Mouse (Mus musculus) mouse trophoblast stem cell (cell line): ENCODE measurements around the gene Ebf3.

Experiments used
- in situ Hi-C, 2 experiments: fragments of 300-500 bp; cut with MseI, MboI; formaldehyde crosslinking; loops; 2 replicates in 1 of 2; 3 replicates in 1 of 2; pipeline ENCODE4 v1.15.1; 2025

The Ebf3 gene

DNA sequence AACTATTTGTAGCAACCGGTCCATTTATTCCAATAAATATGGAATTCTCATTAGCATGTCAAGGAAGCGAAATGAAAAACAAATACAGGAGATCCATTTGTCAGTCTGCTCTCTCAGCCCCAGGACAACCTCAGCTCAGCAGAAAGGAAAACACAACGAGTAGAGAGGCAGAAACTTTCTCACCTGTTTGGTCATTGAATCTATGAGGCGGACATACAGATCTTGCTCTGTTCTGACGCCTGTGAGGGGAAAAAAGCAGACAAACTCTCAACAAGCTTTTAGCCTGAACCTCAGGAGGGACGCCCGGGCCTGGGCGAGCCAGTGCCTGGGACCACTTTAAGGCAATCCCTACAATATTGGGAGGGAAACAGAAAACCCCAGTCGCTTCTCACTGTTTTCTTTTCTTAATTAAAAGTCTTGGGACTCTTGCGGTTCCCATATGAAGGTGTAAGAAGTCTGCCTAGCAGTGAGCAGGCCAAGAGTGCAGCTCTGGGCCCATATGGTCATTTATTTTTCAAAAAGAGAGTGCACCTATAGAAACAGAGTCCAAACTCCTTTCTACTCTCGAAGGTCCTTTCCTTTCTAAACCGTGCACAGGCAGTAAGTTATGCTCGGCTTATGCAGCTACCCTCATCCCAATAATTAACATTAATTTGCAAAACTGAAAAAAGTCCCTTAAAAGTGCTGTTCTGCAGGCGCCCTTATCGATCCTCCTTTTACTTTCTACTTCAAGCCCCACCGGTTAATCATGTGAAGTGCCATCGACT, 1.9 kb downstream of the Ebf3 start:
- in situ Hi-C loops: no loop called here

GRCm38 (mm10) chr7:137311341-137312110, 2.7 kb downstream of the Ebf3 start:
- in situ Hi-C loops: no loop called here

DNA sequence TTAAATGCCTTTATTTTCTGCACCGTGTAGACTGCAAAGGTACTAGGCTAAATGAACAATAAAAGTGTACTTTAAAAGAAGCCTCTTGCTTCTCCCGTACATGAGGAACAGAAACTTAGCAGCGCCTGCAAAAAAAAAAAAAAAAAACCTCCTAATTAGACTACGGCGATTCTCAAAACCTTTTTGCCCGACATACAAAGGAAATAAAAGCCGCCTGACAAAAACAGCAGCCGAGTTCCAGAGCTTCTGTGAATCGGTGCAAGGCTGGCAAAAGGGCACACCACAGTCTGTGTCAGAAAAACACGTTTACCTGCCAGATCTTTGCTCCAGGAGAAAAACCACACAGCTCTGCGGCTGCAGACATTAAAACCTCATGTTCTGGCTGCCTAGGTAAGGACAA, 3.4 kb downstream of the Ebf3 start:
- in situ Hi-C loops: no loop called here

GRCm38 (mm10) chr7:137310091-137310761, 4.0 kb downstream of the Ebf3 start:
- in situ Hi-C loops: no loop called here

GRCm38 (mm10) chr7:137309071-137310066, 4.9 kb downstream of the Ebf3 start:
- in situ Hi-C loops: no loop called here

GRCm38 (mm10) chr7:137308061-137309060, 5.9 kb downstream of the Ebf3 start:
- in situ Hi-C loops: no loop called here

DNA sequence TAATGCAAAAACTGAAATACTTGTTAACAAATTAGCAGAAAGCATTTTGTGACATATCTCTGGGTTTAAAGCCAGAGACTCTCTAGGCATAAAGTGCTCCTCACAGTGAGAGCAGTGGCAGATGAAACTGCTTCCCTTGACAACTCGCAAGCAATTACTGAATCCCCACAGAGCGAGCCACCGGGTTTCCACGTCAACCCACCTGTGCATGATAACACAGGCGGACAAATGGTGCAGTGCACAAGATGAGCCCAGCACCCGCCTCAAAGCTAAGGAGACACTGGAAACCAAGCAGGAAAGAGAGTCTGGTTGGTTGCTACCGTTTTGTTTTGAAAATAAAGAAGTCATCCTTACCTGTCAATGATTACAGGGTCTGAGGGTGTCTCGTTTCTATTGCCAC, 7.1 kb downstream of the Ebf3 start:
- in situ Hi-C loops: no loop called here

DNA sequence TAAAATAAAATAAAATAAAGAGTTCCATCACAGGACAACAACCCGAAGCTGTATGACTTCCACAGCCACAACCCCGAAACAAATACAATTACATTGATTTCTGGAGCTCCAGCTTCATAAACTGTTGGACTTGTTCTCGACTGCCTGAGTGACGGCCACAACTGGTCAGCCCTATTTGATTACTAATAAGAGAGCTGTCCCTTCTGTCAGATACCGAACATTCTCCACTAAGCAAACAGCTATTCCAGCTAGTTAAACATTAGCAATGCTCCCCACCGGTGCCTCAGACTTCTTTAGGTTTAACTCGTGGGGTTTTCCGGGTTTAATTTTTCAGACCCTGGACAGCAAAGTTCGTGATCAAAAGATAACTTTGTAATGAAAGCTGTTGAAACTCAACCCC, 8.1 kb downstream of the Ebf3 start:
- in situ Hi-C loops: no loop called here

DNA sequence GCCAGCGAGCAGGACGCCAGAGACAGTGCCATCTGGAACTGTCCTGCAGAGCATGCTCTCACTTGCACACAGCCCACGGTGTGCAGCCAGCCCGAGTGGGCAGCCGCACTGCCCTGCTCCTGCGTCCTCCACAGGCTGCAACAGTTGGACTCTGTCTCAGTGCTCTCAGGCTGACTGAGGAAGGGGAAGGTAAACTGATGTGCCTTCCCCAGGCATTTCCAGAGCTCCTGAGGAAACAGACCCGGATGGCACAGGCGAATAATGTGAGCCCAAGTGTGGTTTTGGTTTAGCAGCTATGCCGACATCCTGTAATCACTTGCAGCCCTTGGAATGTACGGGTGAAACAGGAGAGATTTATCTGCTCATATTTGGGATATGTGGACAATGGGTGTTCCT, 10.5 kb downstream of the Ebf3 start:
- in situ Hi-C loops: no loop called here

DNA sequence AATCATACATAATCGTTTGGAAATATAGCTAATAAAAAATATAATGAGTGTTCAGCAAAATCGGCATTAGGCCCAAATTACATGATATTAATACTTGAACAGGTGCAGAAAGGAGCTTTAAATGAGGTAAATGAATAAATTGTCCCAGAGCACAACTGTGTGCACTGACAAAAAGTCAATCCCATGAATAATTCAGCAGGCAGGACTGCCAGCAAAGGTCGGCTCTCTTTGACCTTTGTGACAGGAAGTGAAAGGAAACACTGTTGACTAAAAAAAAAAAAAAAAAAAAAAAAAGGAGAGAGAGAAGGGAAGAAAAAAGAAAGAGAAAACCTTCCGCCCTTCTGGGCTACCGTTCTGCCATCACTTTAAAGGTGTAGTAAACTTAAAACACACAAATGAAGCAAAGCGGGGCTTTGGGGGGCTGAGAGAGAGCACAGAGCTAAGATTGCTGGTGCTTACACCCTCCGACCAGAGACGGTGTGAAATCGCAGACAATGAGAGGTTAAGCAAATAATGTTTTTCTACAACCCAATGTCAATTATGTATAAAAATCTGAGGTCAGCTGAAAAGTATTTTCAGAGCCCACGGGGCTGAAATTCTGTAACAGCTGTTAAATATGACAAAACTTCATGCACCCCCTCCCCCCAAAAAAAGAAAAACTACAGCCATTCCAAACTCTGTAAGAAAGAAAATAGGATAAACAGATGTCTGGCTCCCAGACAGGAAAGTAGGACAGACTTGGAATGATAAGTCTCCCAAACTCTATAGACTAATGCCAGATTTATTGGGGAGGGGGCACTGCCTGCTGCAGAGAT, 11.1 kb downstream of the Ebf3 start:
- in situ Hi-C loops: no loop called here

GRCm38 (mm10) chr7:137302161-137302560, 12.1 kb downstream of the Ebf3 start:
- in situ Hi-C loops: no loop called here

- in situ Hi-C loops: no loop called here
Observed at GRCm38 (mm10) chr7:137301329-137301751, 12.9 kb downstream of the Ebf3 start.

DNA sequence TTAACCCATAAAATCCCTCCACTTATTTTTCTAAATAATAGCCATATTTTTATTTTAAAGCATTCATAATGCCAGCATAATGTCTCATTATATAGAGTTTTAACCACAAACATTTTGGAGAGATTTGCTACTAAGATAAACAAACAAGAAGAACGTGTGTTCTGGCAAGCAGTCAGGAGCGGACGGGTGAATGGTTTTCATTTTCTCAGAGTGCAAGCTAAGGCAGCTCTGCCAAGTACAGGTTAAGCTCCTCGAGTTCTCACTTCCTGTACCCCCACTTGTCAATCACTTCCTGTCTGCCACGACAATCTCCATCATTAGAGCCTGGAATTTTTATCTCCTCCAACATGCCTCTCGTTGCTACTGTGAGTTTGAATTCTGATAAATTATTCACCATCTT, 13.4 kb downstream of the Ebf3 start:
- in situ Hi-C loops: no loop called here

GRCm38 (mm10) chr7:137300169-137300568, 14.1 kb downstream of the Ebf3 start:
- in situ Hi-C loops: no loop called here

- in situ Hi-C loops: no loop called here
Observed at GRCm38 (mm10) chr7:137297594-137298381, 16.5 kb downstream of the Ebf3 start.

GRCm38 (mm10) chr7:137297131-137297530, 17.1 kb downstream of the Ebf3 start:
- in situ Hi-C loops: no loop called here

GRCm38 (mm10) chr7:137295612-137296011, 18.6 kb downstream of the Ebf3 start:
- in situ Hi-C loops: no loop called here

GRCm38 (mm10) chr7:137294446-137294845, 19.8 kb downstream of the Ebf3 start:
- in situ Hi-C loops: no loop called here
